Mouse (Mus musculus) kidney, adult 2 months (tissue): Measurements from ENCODE around the gene Retnlg.

ENCODE experiments used
- CTCF ChIP-seq: fragments of 200-500 bp; conservative IDR thresholded peaks from 2 replicates; pipeline ENCODE4 v1.5.1; 2011; ENCODE audit warnings: low read depth, mild to moderate bottlenecking, control low read depth, low read length, moderate library complexity, mixed read lengths; ENCODE audit not compliant: insufficient read depth, insufficient read length
- POLR2A ChIP-seq: fragments of 200-500 bp; IDR thresholded peaks from one replicate; pipeline ENCODE4 v1.6.1; 2011; ENCODE audit warnings: low read depth, low read length, control low read depth

- TF ChIP-seq CTCF, result no peak
- TF ChIP-seq POLR2A, result no peak
Measured at GRCm38 (mm10) chr16:48842266-48842665, 30.2 kb upstream of the Retnlg start, which contains the start of gene Retnla.
